Mouse (Mus musculus): Measurements from ENCODE around the gene Ppp1r27.

DNA sequence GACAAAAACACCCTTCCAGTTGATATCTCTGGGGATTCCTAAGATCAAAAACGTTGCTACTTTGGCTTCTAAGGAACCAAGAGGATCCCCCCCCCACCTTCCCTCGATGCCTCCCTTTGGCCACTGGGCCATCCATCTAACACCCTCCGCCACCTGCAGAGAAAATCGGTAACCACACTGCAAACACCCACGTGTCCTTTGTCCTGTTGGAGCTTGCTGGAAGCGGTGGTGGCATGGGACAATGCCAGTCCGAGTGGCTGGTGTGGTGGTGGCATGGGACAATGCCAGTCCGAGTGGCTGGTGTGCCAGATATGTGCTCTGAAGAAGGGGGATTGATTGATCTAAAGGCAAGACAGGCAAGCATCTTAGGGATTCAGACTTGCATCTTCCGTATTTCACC is 19.3 kb downstream of the Ppp1r27 start:
- TF ChIP-seq CTCF (IDR thresholded peaks at IDR 0.05; ENCODE audit: borderline replicate concordance, extremely low read depth, insufficient read depth, insufficient read length) (no peak), POLR2A (IDR thresholded peaks at IDR 0.05; ENCODE audit: borderline replicate concordance, extremely low read depth, insufficient read depth, insufficient read length, poor library complexity, severe bottlenecking) (no peak)

All from brain, embryonic 14.5 days (tissue).